Mouse (Mus musculus) heart, postnatal 36 days (tissue): ENCODE data around the gene Hbq1a. TPM values are rescaled to one million over a fixed set of nuclear protein-coding genes. Genes with fewer than 3 reads are reported as not detected.
A peak's percentile ranks its signal among the peaks of the same experiment; 100 is the strongest.

Experiments
- DNase-seq, 2 experiments: peaks; one replicate each; pipeline ENCODE4 v3.0.0; 2021 to 2022
- intact Hi-C: fragments of 180-260 bp; cut with DNase I; formaldehyde crosslinking; loops from one replicate; pipeline ENCODE4 v1.15.1; 2025
- total RNA-seq, 2 experiments: library from RNA; stranded (reverse); gene quantifications; 2 replicates each; pipeline ENCODE4 v1.2.3; 2021

Gene Hbq1a
- under 1 TPM; 0.75 to 0.76 TPM for total RNA-seq

- DNase-seq = peak; percentile 51 to 61
- intact Hi-C loops = loop anchor here (2.0 to 5.0 kb wide), 2 partner anchors 19 to 118 kb away; no protein-coding TSS in a partner anchor
These were observed at the start of gene Hbq1a for GRCm38 (mm10) chr11:32299865-32300264. Hbq1a (plus strand) TSS chr11:32300069.

- DNase-seq = no peak
- intact Hi-C loops = no loop called here
These were observed 48.7 kb upstream of the Hbq1a start for GRCm38 (mm10) chr11:32250880-32251763.

- no peak for DNase-seq
- intact Hi-C loops = no loop called here
These were observed 46.7 kb upstream of the Hbq1a start for GRCm38 (mm10) chr11:32253121-32253520.

GRCm38 (mm10) chr11:32256146-32256545, 43.7 kb upstream of the Hbq1a start:
- intact Hi-C loops = no loop called here
- no peak for DNase-seq

GRCm38 (mm10) chr11:32256566-32256965, 43.3 kb upstream of the Hbq1a start:
- no peak for DNase-seq
- intact Hi-C loops = no loop called here

- DNase-seq = no peak
- intact Hi-C loops = no loop called here
These were observed 37.0 kb upstream of the Hbq1a start for GRCm38 (mm10) chr11:32262674-32263415.

GRCm38 (mm10) chr11:32265117-32265738, 34.6 kb upstream of the Hbq1a start:
- intact Hi-C loops = no loop called here
- no peak for DNase-seq

GRCm38 (mm10) chr11:32266194-32266593, 33.7 kb upstream of the Hbq1a start:
- no peak for DNase-seq
- intact Hi-C loops = no loop called here

GRCm38 (mm10) chr11:32266776-32267175, 33.1 kb upstream of the Hbq1a start:
- intact Hi-C loops = no loop called here
- DNase-seq = no peak

GRCm38 (mm10) chr11:32267188-32267884, 32.5 kb upstream of the Hbq1a start, which contains the start of gene Nprl3:
Nprl3 (minus strand) TSS chr11:32267707.
- DNase-seq = peak; percentile 96 to 98
- intact Hi-C loops = no loop called here

- DNase-seq = no peak
- intact Hi-C loops = no loop called here
These were observed 31.9 kb upstream of the Hbq1a start for GRCm38 (mm10) chr11:32267964-32268363.

GRCm38 (mm10) chr11:32268952-32269351, 30.9 kb upstream of the Hbq1a start:
- no peak for DNase-seq

GRCm38 (mm10) chr11:32271178-32271577, 28.7 kb upstream of the Hbq1a start:
- no peak for DNase-seq
- intact Hi-C loops = no loop called here

More at GRCm38 (mm10) chr11:32268952-32269351, 30.9 kb upstream of the Hbq1a start:
- intact Hi-C loops = no loop called here

- intact Hi-C loops = no loop called here
- no peak for DNase-seq
These were observed 23.5 kb upstream of the Hbq1a start, which contains the start of gene Hba-x for GRCm38 (mm10) chr11:32276347-32276746. Hba-x (plus strand) TSS chr11:32276400.

GRCm38 (mm10) chr11:32277736-32278457, 22.0 kb upstream of the Hbq1a start:
- intact Hi-C loops = no loop called here

GRCm38 (mm10) chr11:32278458-32278957, 21.4 kb upstream of the Hbq1a start:
- intact Hi-C loops = no loop called here
- DNase-seq = no peak

More at GRCm38 (mm10) chr11:32277736-32278457, 22.0 kb upstream of the Hbq1a start:
- DNase-seq = no peak

- intact Hi-C loops = no loop called here
- DNase-seq = no peak
These were observed 19.2 kb upstream of the Hbq1a start for GRCm38 (mm10) chr11:32280646-32281045.

- intact Hi-C loops = no loop called here
- no peak for DNase-seq
These were observed 18.3 kb upstream of the Hbq1a start for GRCm38 (mm10) chr11:32281416-32282144.
